9 mouse cellular contexts compared by ENCODE assay signal in the genomic region with DNA sequence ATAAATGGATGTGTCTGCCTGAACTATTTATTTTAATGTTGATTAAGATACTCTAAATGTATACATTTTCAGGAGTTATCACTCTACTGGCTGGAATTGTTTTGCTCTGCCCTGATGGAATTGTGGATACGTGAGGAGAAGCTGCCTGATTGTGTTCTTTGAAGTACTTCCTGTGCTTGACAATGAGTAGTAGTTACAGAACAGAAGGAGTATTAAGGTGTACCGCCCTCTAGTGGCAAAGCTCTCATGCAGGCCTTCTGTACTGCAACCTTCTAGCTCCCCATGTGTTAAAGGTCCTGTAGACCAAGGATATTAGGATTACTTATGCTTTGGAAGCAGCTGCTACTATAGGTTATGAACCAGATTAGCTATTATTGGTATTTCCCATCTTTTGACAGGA.
DNase-seq lines count a peak whose midpoint lies in the region; ATAC-seq and TF ChIP-seq lines count a peak whose summit lies in the region.
"Had no signal": no experiment of that assay in that cellular context is flagged by ENCODE, and none has a peak within 500 bp of the region (broad histone marks: within the 10 kb centered on the region; RNA-seq: fewer than 3 reads in every experiment).

No protein-coding gene starts in this region.

- no peaks in the 10 kb centered on the region for H3K27me3 ChIP-seq in heart, postnatal 0 days (ENCODE audit: control insufficient read depth, insufficient read depth, low read length)
- no peaks in the 10 kb centered on the region for H3K27me3 ChIP-seq in heart, embryonic 10.5 days (ENCODE audit: insufficient read depth, poor library complexity, severe bottlenecking)
- H3K27me3 ChIP-seq: limb, embryonic 12.5 days had no signal

- no peak overlapping the region for H3K27ac ChIP-seq in heart, postnatal 0 days (ENCODE audit: low read depth)
- H3K27ac ChIP-seq in heart, embryonic 10.5 days, result no peak overlapping the region
- H3K27ac ChIP-seq: limb, embryonic 12.5 days had no signal

- H3K4me3 ChIP-seq in heart, postnatal 0 days (ENCODE audit: low read depth, low read length), result no peak overlapping the region
- no peak overlapping the region for H3K4me3 ChIP-seq in heart, embryonic 10.5 days
- H3K4me3 ChIP-seq: limb, embryonic 12.5 days had no signal

- no peak for DNase-seq in heart, postnatal 0 days (ENCODE audit: low spot score)
- DNase-seq in heart, embryonic 10.5 days (ENCODE audit: low spot score), result no peak
- peak; percentile 3 for DNase-seq in urinary bladder, adult 18-20 months (ENCODE audit: low spot score in 2 of 2)
- DNase-seq in urinary bladder, postnatal 10 days (ENCODE audit: low spot score), result no peak
- DNase-seq in cerebellum, adult 9-10 months, result peak; percentile 45
- peak; percentile 41 for DNase-seq in kidney, postnatal 14 days
- DNase-seq in telencephalon, adult 2 months (ENCODE audit: low read depth, low spot score), result peak; percentile 12

- no peak overlapping the region for H3K9ac ChIP-seq in heart, postnatal 0 days (replicated peaks; ENCODE audit: low read depth, low read length)
- H3K9ac ChIP-seq: limb, embryonic 12.5 days had no signal

- no peaks in the 10 kb centered on the region for H3K9me3 ChIP-seq in heart, postnatal 0 days (replicated peaks; ENCODE audit: control insufficient read depth, low read length)
- H3K9me3 ChIP-seq in heart, embryonic 10.5 days, result no peaks in the 10 kb centered on the region
- H3K9me3 ChIP-seq: limb, embryonic 12.5 days had no signal

- H3K4me1 ChIP-seq in heart, postnatal 0 days (ENCODE audit: control insufficient read depth, insufficient read depth), result no peaks in the 10 kb centered on the region
- no peaks in the 10 kb centered on the region for H3K4me1 ChIP-seq in heart, embryonic 10.5 days
- H3K4me1 ChIP-seq: limb, embryonic 12.5 days had no signal

- peak; percentile 37 for TF ChIP-seq CTCF in heart, postnatal 0 days (IDR thresholded peaks at IDR 0.05; ENCODE audit: low read depth)

- WGBS in heart, postnatal 0 days, result 20% methylated on average over 2 of the region's 2 CpGs
- 9% methylated on average over 2 of the region's 2 CpGs for WGBS in heart, embryonic 10.5 days

- no peaks in the 10 kb centered on the region for H3K36me3 ChIP-seq in heart, postnatal 0 days (replicated peaks; ENCODE audit: control insufficient read depth, insufficient read depth, low read length)
- H3K36me3 ChIP-seq in heart, embryonic 10.5 days, result no peaks in the 10 kb centered on the region
- H3K36me3 ChIP-seq: limb, embryonic 12.5 days had no signal

- TF ChIP-seq EP300 in heart, postnatal 0 days (IDR thresholded peaks at IDR 0.05; ENCODE audit: low read depth), result no peak

- no peak overlapping the region for H3K4me2 ChIP-seq in heart, postnatal 0 days (ENCODE audit: low read depth, low read length)
- H3K4me2 ChIP-seq: limb, embryonic 12.5 days had no signal

- ATAC-seq in heart, postnatal 0 days (ENCODE audit: insufficient read depth, low read depth), result no peak
- no peak for ATAC-seq in megakaryocyte, adult 5-6 weeks (ENCODE audit: poor library complexity, severe bottlenecking)

Comparison
In these comparisons a context has a peak if more than half of its experiments do, and no peak if none do; other contexts are left out.
1. DNase-seq: peak in urinary bladder, adult 18-20 months (2 of 2), cerebellum, adult 9-10 months (single experiment), kidney, postnatal 14 days (single experiment) and telencephalon, adult 2 months (single experiment); none in heart, postnatal 0 days (single experiment), heart, embryonic 10.5 days (single experiment) and urinary bladder, postnatal 10 days (single experiment).